Mouse (Mus musculus) small intestine, adult 2 months (tissue): ENCODE data around the gene Ubxn11. TPM values are rescaled to one million over a fixed set of nuclear protein-coding genes. Genes with fewer than 3 reads are reported as not detected.
A peak's percentile ranks its signal among the peaks of the same experiment; 100 is the strongest.

Source experiments
- H3K27ac ChIP-seq: fragments of 200-500 bp; 2 replicates; pipeline ENCODE4 v1.5.1; 2012; ENCODE audit warnings: low read depth, low read length, control low read depth, inconsistent platforms; ENCODE audit not compliant: insufficient read depth
- H3K27me3 ChIP-seq: fragments of 200-500 bp; 2 replicates; pipeline ENCODE4 v1.6.1; 2012; ENCODE audit warnings: mild to moderate bottlenecking, moderate library complexity, low read length, inconsistent platforms; ENCODE audit not compliant: control insufficient read depth, insufficient read depth
- H3K36me3 ChIP-seq: fragments of 200-500 bp; 2 replicates; pipeline ENCODE4 v1.6.1; 2012; ENCODE audit warnings: mild to moderate bottlenecking, low read length, control low read depth, inconsistent platforms; ENCODE audit not compliant: control insufficient read depth, insufficient read depth
- H3K4me1 ChIP-seq: fragments of 200-500 bp; 2 replicates; pipeline ENCODE4 v1.6.1; 2012; ENCODE audit warnings: low read length, inconsistent platforms, mixed read lengths; ENCODE audit not compliant: control insufficient read depth, insufficient read depth, insufficient read length
- H3K4me3 ChIP-seq: fragments of 200-500 bp; 2 replicates; pipeline ENCODE4 v1.5.1; 2012; ENCODE audit warnings: low read depth, mild to moderate bottlenecking, control low read depth, inconsistent platforms, low read length, moderate library complexity
- CTCF ChIP-seq: fragments of 200-500 bp; IDR thresholded peaks from 2 replicates; pipeline ENCODE4 v1.5.1; 2012; ENCODE audit warnings: low read depth, mild to moderate bottlenecking, control low read depth, inconsistent platforms, low read length, moderate library complexity, mixed read lengths; ENCODE audit not compliant: insufficient replicate concordance, insufficient read length; ENCODE audit errors: extremely low read depth
- POLR2A ChIP-seq: fragments of 200-500 bp; IDR thresholded peaks from 2 replicates; pipeline ENCODE4 v1.6.1; 2012; ENCODE audit warnings: low read depth, mild to moderate bottlenecking, control low read depth, inconsistent platforms, low read length, moderate library complexity
- WGBS: fragments of 180-500 bp; shearing (Covaris S2); methylation state at CpG from one replicate; pipeline ENCODE4 v1.1.7; 2018; 5-methylcytosine and 5-hydroxymethylcytosine counted together
- polyA plus RNA-seq: library from polyadenylated mRNA; depleted of rRNA; stranded (reverse); fragments of >200 nt; gene quantifications from 2 replicates; pipeline ENCODE4 v1.2.3, GENCODE M21; 2012

Gene Ubxn11
- polyA plus RNA-seq, 1 experiment = 4.5 TPM

- WGBS = 35% methylated on average over 8 of the region's 8 CpGs
- H3K27ac ChIP-seq = peak overlapping the region; percentile 100
- H3K4me1 ChIP-seq = peaks cover 45% of the 10 kb centered on the region
These were observed 39.8 kb upstream of the Ubxn11 start for GRCm38 (mm10) chr4:134062561-134062960.

DNA sequence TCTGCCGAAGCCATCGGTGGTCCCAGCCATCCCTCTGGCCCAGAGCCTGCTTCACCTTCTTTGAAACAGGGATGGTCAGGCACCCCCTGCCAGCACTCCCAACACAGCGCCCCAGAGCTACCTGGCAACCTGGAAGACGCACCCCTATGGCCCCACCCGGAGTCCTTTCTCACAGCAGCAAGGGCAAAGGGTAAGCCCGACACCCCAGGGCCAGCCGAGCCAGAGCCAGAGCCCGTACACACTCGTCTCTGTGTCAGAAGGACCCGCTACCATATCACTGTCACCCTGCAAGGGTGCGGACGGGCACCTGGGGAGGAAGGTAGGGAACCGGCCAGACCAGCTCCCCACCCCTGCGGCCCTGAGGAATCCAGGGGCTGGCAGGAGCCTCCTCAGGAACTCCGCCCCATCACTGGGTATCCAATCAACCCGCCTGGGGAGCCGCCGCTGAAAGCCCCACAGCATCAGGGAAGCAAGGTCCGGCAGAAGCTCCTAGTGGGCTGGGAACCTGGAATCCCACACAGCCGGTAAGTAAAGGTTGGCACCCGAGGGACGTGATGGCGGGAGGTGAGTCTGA lies 36.9 kb upstream of the Ubxn11 start:
- WGBS = 14% methylated on average over 23 of the region's 23 CpGs
- H3K4me3 ChIP-seq = peak overlapping the region; percentile 81
- peaks cover 45% of the 10 kb centered on the region for H3K4me1 ChIP-seq
- H3K36me3 ChIP-seq = peaks cover 3% of the 10 kb centered on the region; the same call in 1 of the 2 replicates
- peak; percentile 42; the same call in 1 of the 2 replicates for TF ChIP-seq POLR2A
- no peak for TF ChIP-seq CTCF
- no peaks in the 10 kb centered on the region for H3K27me3 ChIP-seq
- peak overlapping the region; percentile 83 for H3K27ac ChIP-seq

More at GRCm38 (mm10) chr4:134062561-134062960, 39.8 kb upstream of the Ubxn11 start:
- Histone ChIP-seq H3K27me3 (no peaks in the 10 kb centered on the region), H3K4me3 (peak overlapping the region; percentile 31), H3K36me3 (no peaks in the 10 kb centered on the region)
- no peak for TF ChIP-seq POLR2A
- no peak for TF ChIP-seq CTCF

DNA sequence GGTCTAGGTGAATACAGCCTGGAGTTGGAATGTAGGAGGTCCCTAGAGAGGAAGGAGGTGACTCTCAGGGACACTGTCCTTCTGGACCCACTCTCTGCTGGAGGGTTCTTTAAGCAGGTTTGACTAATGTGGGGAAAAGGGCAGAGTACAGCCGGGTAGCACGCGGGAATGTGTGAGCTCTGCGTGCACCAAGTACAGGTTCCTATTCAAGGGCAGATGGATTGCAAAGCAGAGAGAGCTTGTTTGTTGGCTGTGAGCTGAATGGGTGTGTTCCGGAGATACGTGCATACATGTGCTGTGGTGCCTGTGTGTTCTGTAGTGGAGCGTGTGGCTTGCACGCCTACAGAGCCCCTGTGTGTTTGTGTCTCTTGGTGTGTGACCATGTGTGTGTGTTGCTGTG lies 35.0 kb upstream of the Ubxn11 start:
- peak overlapping the region; percentile 81 for H3K4me3 ChIP-seq
- no peaks in the 10 kb centered on the region for H3K27me3 ChIP-seq
- peaks cover 5% of the 10 kb centered on the region for H3K36me3 ChIP-seq
- H3K4me1 ChIP-seq = peaks cover 39% of the 10 kb centered on the region
- 41% methylated on average over 8 of the region's 8 CpGs for WGBS
- H3K27ac ChIP-seq = peak overlapping the region; percentile 83
- TF ChIP-seq POLR2A (no peak), CTCF (no peak)

GRCm38 (mm10) chr4:134067833-134068544 lies 34.4 kb upstream of the Ubxn11 start:
- Histone ChIP-seq H3K4me1 (peaks cover 35% of the 10 kb centered on the region), H3K27me3 (no peaks in the 10 kb centered on the region), H3K36me3 (peaks cover 10% of the 10 kb centered on the region), H3K4me3 (peak overlapping the region; percentile 81), H3K27ac (peak overlapping the region; percentile 83)
- TF ChIP-seq POLR2A (no peak), CTCF (no peak)
- 45% methylated on average over 7 of the region's 7 CpGs for WGBS

DNA sequence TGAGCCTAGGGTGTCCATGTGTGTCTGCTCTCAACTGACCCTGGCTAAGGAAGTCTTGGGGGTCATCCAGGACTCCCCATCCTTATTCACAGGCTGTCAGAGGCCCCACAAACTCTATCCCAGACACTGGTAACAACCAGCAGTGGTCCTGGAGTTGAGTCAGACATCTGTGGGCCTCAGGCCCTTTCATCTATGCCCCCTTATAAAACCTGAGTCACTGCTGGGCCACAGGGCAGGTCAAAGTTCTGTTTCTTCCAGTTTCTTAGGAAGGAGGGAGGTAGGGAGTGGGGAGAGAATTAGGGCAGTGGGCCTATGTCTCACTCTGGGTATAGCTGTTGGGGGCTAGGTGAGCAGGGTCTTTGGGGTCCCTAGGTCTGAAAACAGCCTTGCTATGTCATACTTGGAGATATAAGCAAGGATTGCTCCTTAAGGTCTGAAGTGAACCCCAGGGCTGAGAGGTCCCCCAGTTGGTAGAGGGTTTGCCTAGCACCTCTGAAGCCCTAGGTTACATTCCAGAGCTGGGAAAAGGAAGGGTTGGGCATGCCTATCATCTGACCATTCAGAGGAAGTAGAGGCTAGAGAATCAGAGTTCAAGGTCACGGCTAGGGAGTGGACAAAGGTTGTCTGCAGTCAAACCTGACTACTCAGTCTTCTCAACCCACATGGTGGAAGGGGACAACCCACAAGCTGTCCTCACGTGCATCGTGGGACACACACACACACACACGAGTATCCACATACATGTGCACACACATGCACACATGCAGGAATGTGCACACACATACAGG lies 33.4 kb upstream of the Ubxn11 start:
- peak overlapping the region; percentile 53 for H3K4me3 ChIP-seq
- H3K4me1 ChIP-seq = peaks cover 35% of the 10 kb centered on the region
- peaks cover 20% of the 10 kb centered on the region for H3K36me3 ChIP-seq
- TF ChIP-seq CTCF (no peak), POLR2A (no peak)
- WGBS = 76% methylated on average over 4 of the region's 4 CpGs
- H3K27me3 ChIP-seq = no peaks in the 10 kb centered on the region
- H3K27ac ChIP-seq = peak overlapping the region; percentile 83

- peak; percentile 42; the same call in 1 of the 2 replicates for TF ChIP-seq CTCF
- TF ChIP-seq POLR2A = no peak
- H3K4me3 ChIP-seq = no peak overlapping the region
- no peak overlapping the region for H3K27ac ChIP-seq
- no peaks in the 10 kb centered on the region for H3K27me3 ChIP-seq
- H3K4me1 ChIP-seq = peaks cover 5% of the 10 kb centered on the region; the same call in 1 of the 2 replicates
- WGBS = 31% methylated on average over 3 of the region's 3 CpGs
- peaks cover 37% of the 10 kb centered on the region for H3K36me3 ChIP-seq
These were observed 23.7 kb upstream of the Ubxn11 start for GRCm38 (mm10) chr4:134078694-134079093.
